Mouse (Mus musculus): ENCODE data around the gene C1qtnf6. TPM values are rescaled to one million over a fixed set of nuclear protein-coding genes. Genes with fewer than 3 reads are reported as not detected.

The C1qtnf6 gene
- total and polyA plus RNA-seq, 3 experiments: 5.7 to 28.1 (median 6.3) TPM

- no peaks in the 10 kb centered on the region for H3K79me2 ChIP-seq (replicated peaks; ENCODE audit: control insufficient read depth, extremely low read depth, insufficient read depth, poor library complexity, severe bottlenecking)
- DNase-seq (ENCODE audit: extremely low read depth): no peak
- H3K27me3 ChIP-seq (replicated peaks): peaks cover 2% of the 10 kb centered on the region
- H3K4me1 ChIP-seq (ENCODE audit: control insufficient read depth in 1 of 2, insufficient read depth in 2 of 2): peaks cover 19 to 37% of the 10 kb centered on the region in 2 experiments
- H3K36me3 ChIP-seq (replicated peaks in 1 of 2; ENCODE audit: control insufficient read depth in 1 of 2, insufficient read depth in 1 of 2, low read length in 1 of 2): no peaks in the 10 kb centered on the region
- dilution Hi-C loops (cut with MboI; ENCODE audit: extremely low pct_ligation_motif_present, extremely low pct_unique_long_range_greater_than_20kb, low sequenced_read_pairs): no loop called here
- TF ChIP-seq SMC3 (IDR thresholded peaks at IDR 0.05; ENCODE audit: low read depth, low read length): no peak
- no peak for TF ChIP-seq CHD1 (IDR thresholded peaks at IDR 0.05; ENCODE audit: low read depth, low read length)
- no peak for TF ChIP-seq MAFK (IDR thresholded peaks at IDR 0.05; ENCODE audit: insufficient replicate concordance, low read length)
- no peak for TF ChIP-seq IRF4 (IDR thresholded peaks at IDR 0.05; ENCODE audit: low read depth, low read length)
- no peak for TF ChIP-seq MAZ (IDR thresholded peaks at IDR 0.05; ENCODE audit: low read depth, low read length)
- no peak for TF ChIP-seq USF2 (conservative IDR thresholded peaks at IDR 0.05; ENCODE audit: low read depth, low read length)
- TF ChIP-seq BHLHE40 (IDR thresholded peaks at IDR 0.05; ENCODE audit: low read depth, low read length): no peak
- no peak for TF ChIP-seq ZKSCAN1 (IDR thresholded peaks at IDR 0.05; ENCODE audit: borderline replicate concordance, low read depth, low read length)
- TF ChIP-seq MAX (IDR thresholded peaks at IDR 0.05; ENCODE audit: low read length): no peak
- no peak for TF ChIP-seq POLR2AphosphoS2 (IDR thresholded peaks at IDR 0.05; ENCODE audit: low read depth, low read length)
- TF ChIP-seq JUND (conservative IDR thresholded peaks at IDR 0.05; ENCODE audit: low read depth, low read length): no peak
- no peak for TF ChIP-seq EP300 (IDR thresholded peaks at IDR 0.05; ENCODE audit: low read length)
- TF ChIP-seq NELFE (IDR thresholded peaks at IDR 0.05; ENCODE audit: low read depth, low read length): no peak
- H3K4me2 ChIP-seq (ENCODE audit: insufficient read depth, low read depth, poor library complexity, severe bottlenecking): no peak overlapping the region
- no peak overlapping the region for H3K9ac ChIP-seq (ENCODE audit: insufficient read depth, low read depth)
- H3K9me3 ChIP-seq (replicated peaks; ENCODE audit: low read length): peaks cover 34% of the 10 kb centered on the region
- in situ Hi-C loops (cut with MboI; ENCODE audit: low pct_ligation_motif_present, low pct_unique_long_range_greater_than_20kb, low sequenced_read_pairs): loop anchor here (25.0 kb wide), 2 partner anchors 362 to 587 kb away; partner anchors contain the start of genes Eif3d and Foxred2
- no peak overlapping the region for H3K27ac ChIP-seq (ENCODE audit: insufficient read depth, low read depth)
- no peak overlapping the region for H3K4me3 ChIP-seq (replicated peaks in 1 of 3; ENCODE audit: low read depth in 2 of 3, low read length in 2 of 3, poor library complexity in 1 of 3)
Measured at GRCm38 (mm10) chr15:78549189-78549734, 18.0 kb upstream of the C1qtnf6 start.

- Histone ChIP-seq H3K79me2 (replicated peaks; ENCODE audit: control insufficient read depth, extremely low read depth, insufficient read depth, poor library complexity, severe bottlenecking) (no peaks in the 10 kb centered on the region), H3K9ac (ENCODE audit: insufficient read depth, low read depth) (no peak overlapping the region), H3K4me3 (replicated peaks in 1 of 3; ENCODE audit: low read depth in 2 of 3, low read length in 2 of 3, poor library complexity in 1 of 3) (no peak overlapping the region), H3K36me3 (replicated peaks in 1 of 2; ENCODE audit: control insufficient read depth in 1 of 2, insufficient read depth in 1 of 2, low read length in 1 of 2) (no peaks in the 10 kb centered on the region), H3K4me2 (ENCODE audit: insufficient read depth, low read depth, poor library complexity, severe bottlenecking) (no peak overlapping the region), H3K27me3 (replicated peaks) (peaks cover 2% of the 10 kb centered on the region), H3K4me1 (ENCODE audit: control insufficient read depth in 1 of 2, insufficient read depth in 2 of 2) (peaks cover 22 to 37% of the 10 kb centered on the region in 2 experiments), H3K9me3 (replicated peaks; ENCODE audit: low read length) (peaks cover 34% of the 10 kb centered on the region), H3K27ac (ENCODE audit: insufficient read depth, low read depth) (no peak overlapping the region)
- no peak for TF ChIP-seq CHD2 (IDR thresholded peaks at IDR 0.05; ENCODE audit: low read length)
- no peak for TF ChIP-seq IRF4 (IDR thresholded peaks at IDR 0.05; ENCODE audit: low read depth, low read length)
- no peak for TF ChIP-seq MYC (IDR thresholded peaks at IDR 0.05; ENCODE audit: low read depth, low read length)
- TF ChIP-seq NRF1 (IDR thresholded peaks at IDR 0.05; ENCODE audit: low read depth, low read length): no peak
- no peak for TF ChIP-seq BHLHE40 (IDR thresholded peaks at IDR 0.05; ENCODE audit: low read depth, low read length)
- TF ChIP-seq SMC3 (IDR thresholded peaks at IDR 0.05; ENCODE audit: low read depth, low read length): no peak
- TF ChIP-seq ELF1 (IDR thresholded peaks at IDR 0.05; ENCODE audit: low read depth, low read length): no peak
- no peak for TF ChIP-seq JUN (IDR thresholded peaks at IDR 0.05; ENCODE audit: insufficient read depth, low read depth, low read length)
- no peak for TF ChIP-seq UBTF (IDR thresholded peaks at IDR 0.05; ENCODE audit: low read depth, low read length)
- TF ChIP-seq EP300 (IDR thresholded peaks at IDR 0.05; ENCODE audit: low read length): no peak
- no peak for TF ChIP-seq USF1 (IDR thresholded peaks at IDR 0.05; ENCODE audit: low read depth, low read length)
- no peak for TF ChIP-seq KAT2A (IDR thresholded peaks at IDR 0.05; ENCODE audit: insufficient replicate concordance, low read length)
- no peak for TF ChIP-seq ZMIZ1 (IDR thresholded peaks at IDR 0.05; ENCODE audit: low read depth, low read length)
- no peak for TF ChIP-seq SIN3A (IDR thresholded peaks at IDR 0.05; ENCODE audit: low read length)
- TF ChIP-seq POLR2A (IDR thresholded peaks at IDR 0.05; ENCODE audit: low read depth, low read length): no peak
- no peak for TF ChIP-seq ZKSCAN1 (IDR thresholded peaks at IDR 0.05; ENCODE audit: borderline replicate concordance, low read depth, low read length)
- no peak for TF ChIP-seq MAX (IDR thresholded peaks at IDR 0.05; ENCODE audit: low read length)
- dilution Hi-C loops (cut with MboI; ENCODE audit: extremely low pct_ligation_motif_present, extremely low pct_unique_long_range_greater_than_20kb, low sequenced_read_pairs) (no loop called here), in situ Hi-C loops (cut with MboI; ENCODE audit: low pct_ligation_motif_present, low pct_unique_long_range_greater_than_20kb, low sequenced_read_pairs) (loop anchor here (25.0 kb wide), 2 partner anchors 361 to 586 kb away; partner anchors contain the start of genes Eif3d and Foxred2)
- DNase-seq (ENCODE audit: extremely low read depth): no peak
Measured at GRCm38 (mm10) chr15:78548711-78549110, 17.5 kb upstream of the C1qtnf6 start.

Measured in CH12.LX (cell line).